Mouse (Mus musculus): Measurements from ENCODE around the gene Lrig1.
A peak's percentile ranks its signal among the peaks of the same experiment; 100 is the strongest.
"Not testable (repeated sequence)": the region's sequence is repeated elsewhere in the genome, so short reads cannot be mapped to it uniquely, and the experiment has no call there.

Lrig1 gene

DNA sequence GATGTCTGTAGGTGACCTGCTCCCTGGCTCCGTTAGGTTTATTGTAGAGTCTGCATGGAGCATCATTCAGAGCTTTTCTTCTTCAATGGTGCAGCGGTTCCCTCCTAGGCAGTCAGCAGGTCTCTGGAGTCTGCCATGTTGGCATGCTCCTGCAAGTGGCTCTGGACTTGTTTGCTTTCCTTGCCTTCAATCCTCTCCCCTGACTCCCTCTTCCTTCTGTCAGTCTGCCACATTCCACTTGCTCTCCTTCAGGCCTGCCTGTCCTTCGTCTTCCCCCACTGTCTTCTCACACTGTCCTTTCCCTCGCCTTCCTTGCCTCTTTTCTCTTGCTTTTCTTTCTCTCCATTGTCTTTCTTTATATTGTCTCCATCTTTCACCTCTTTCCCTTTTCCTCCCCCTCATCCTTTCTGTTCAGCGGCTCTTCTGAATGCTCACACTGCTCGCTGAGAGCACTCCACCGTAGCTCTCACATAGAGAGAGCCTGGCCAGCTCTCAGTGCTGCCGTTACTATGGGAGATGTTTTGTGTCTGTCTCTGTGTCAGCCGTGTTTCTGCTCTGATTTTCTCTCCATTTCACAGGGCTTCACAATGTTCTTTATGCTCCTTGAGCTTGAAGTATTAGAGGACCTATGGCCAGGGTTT lies 124.3 kb downstream of the Lrig1 start:
- no peak for DNase-seq (ENCODE audit: low spot score in 2 of 2)

DNA sequence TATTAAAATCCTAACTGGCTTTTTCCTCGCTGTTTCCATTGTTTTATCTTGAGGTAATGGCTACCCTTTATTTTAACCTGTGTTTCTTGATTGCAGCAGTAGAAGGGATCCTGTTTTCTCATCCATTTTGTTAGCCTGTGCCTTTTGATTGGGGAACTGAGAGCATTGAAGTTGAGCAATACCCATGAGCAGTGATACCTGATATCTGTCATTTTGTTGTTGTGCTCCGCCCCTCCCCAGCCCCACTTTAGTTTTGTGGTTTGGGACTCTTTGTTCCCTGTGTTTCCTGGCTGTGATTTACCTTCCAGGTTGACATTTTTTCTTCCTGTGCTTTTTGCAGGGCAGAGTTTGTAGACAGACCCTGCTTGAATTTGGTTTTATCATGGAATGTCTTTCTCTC lies 131.9 kb downstream of the Lrig1 start:
- DNase-seq (ENCODE audit: low spot score in 2 of 2) = no peak

GRCm38 (mm10) chr6:94565766-94566165 lies 134.2 kb downstream of the Lrig1 start:
- no peak for DNase-seq (ENCODE audit: low spot score in 2 of 2)

DNA sequence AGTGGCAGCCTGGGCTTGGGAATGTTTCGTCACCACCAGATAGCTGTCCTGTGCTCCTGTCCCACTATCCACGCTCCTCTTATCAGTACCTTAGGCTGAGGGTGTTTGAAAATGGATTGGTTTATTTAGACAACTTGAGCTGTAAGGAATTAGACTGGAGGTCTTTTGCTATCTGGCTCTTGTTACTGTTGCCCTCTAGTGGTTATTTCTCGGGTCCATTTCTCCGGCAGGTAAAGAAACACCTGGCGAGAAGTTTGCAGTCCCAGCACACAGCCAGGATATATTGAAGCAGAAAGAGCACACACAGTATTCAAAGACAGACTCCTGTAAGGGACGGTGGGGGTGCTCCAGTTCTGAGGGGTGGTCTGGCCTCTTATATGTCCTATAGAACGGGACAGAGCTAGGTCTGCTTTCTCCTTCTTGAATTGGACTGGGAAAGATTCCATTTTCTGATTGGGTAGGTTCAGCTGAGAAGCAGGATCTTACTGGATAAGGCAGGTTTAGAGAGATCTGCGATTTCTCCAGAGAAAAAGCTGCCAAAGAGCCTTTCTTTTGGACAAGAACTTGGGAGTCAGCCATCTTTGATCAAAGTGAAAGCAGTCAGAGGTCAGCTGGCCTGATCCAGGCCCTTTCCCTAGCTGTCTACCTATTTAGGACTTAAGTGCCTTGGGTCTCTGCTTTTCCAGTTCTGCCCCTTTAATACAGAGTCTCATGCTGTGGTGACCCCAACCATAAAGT lies 136.6 kb downstream of the Lrig1 start:
- DNase-seq (ENCODE audit: low spot score in 2 of 2) = peak in 1 of 2 experiments; percentile 1

- no peak for DNase-seq (ENCODE audit: low spot score in 2 of 2)
These were observed 138.6 kb downstream of the Lrig1 start for GRCm38 (mm10) chr6:94561346-94561745.

- no peak for DNase-seq (ENCODE audit: low spot score in 2 of 2)
These were observed 139.1 kb downstream of the Lrig1 start for GRCm38 (mm10) chr6:94560896-94561295.

DNA sequence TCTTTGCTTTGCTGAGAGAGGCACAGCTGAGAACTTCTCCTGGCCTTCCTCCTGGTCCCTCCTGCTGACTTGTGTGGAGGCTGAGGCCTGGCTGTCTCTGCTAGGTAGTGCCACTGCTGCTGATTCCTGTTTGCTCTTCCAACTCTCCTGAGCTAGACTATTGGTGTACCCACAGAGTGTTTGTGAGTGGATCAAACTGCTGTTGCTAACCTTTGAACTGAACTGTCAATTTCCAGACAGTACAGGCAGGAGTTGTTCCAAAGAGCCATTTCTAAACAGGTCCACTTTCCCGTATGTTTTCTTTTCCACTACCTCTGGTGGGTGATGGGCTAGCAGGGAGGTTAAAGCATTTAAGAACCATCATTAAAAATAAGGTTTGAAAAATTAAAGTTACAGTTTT lies 141.4 kb downstream of the Lrig1 start:
- DNase-seq (ENCODE audit: low spot score in 2 of 2) = not testable (repeated sequence)

Measured in thymus, postnatal 10 days (tissue).